Mouse (Mus musculus): ENCODE measurements around the gene Arr3. TPM values are rescaled to one million over a fixed set of nuclear protein-coding genes. Genes with fewer than 3 reads are reported as not detected.

Arr3 gene
- polyA plus RNA-seq, 1 experiment from 2014 or later = 0.44 TPM

- WGBS = 22% methylated on average over 62 of the region's 62 CpGs
- peak within 1 kb of the TSS; percentile 49 for H3K4me3 ChIP-seq
These were observed 20.8 kb downstream of the Arr3 start, which contains the start of gene Pdzd11 for GRCm38 (mm10) chrX:100625802-100626793. Gene Pdzd11 (minus strand): TSS chrX:100626568.

GRCm38 (mm10) chrX:100629076-100629475 lies 23.8 kb downstream of the Arr3 start:
- 93% methylated on average over 2 of the region's 2 CpGs for WGBS
- no peak overlapping the region for H3K4me3 ChIP-seq
- no peak overlapping the region for H3K9ac ChIP-seq
- no peak for ATAC-seq (ENCODE audit: low FRiP score)
- no peaks in the 10 kb centered on the region for H3K27me3 ChIP-seq
- H3K4me2 ChIP-seq (replicated peaks) = no peak overlapping the region
- H3K9me3 ChIP-seq (replicated peaks) = no peaks in the 10 kb centered on the region
- no peak overlapping the region for H3K27ac ChIP-seq
- H3K36me3 ChIP-seq = no peaks in the 10 kb centered on the region
- no peaks in the 10 kb centered on the region for H3K4me1 ChIP-seq

More at GRCm38 (mm10) chrX:100625802-100626793, 20.8 kb downstream of the Arr3 start, which contains the start of gene Pdzd11:
- Histone ChIP-seq H3K27ac (no peak within 1 kb of the TSS), H3K9me3 (replicated peaks) (no peaks in the 10 kb centered on the region), H3K27me3 (no peaks in the 10 kb centered on the region), H3K4me1 (no peaks in the 10 kb centered on the region), H3K9ac (peak within 1 kb of the TSS; percentile 62), H3K36me3 (peaks cover 3% of the 10 kb centered on the region; the same call in 1 of the 2 replicates), H3K4me2 (replicated peaks) (peak within 1 kb of the TSS; percentile 66)
- ATAC-seq (ENCODE audit: low FRiP score) = peak; percentile 100

GRCm38 (mm10) chrX:100638477-100638876 lies 33.2 kb downstream of the Arr3 start:
- no peak overlapping the region for H3K9ac ChIP-seq
- H3K4me2 ChIP-seq (replicated peaks) = no peak overlapping the region
- no peaks in the 10 kb centered on the region for H3K4me1 ChIP-seq
- WGBS = 95% methylated on average over 8 of the region's 8 CpGs
- no peaks in the 10 kb centered on the region for H3K27me3 ChIP-seq
- no peak overlapping the region for H3K4me3 ChIP-seq
- H3K27ac ChIP-seq = no peak overlapping the region
- H3K9me3 ChIP-seq (replicated peaks) = no peaks in the 10 kb centered on the region
- no peak for ATAC-seq (ENCODE audit: low FRiP score)
- 0 out of 2 replicates have a peak, but pooled peaks cover 5% of the 10 kb centered on the region for H3K36me3 ChIP-seq

GRCm38 (mm10) chrX:100652848-100653247 lies 47.6 kb downstream of the Arr3 start:
- ATAC-seq (ENCODE audit: low FRiP score) = no peak
- Histone ChIP-seq H3K9me3 (replicated peaks) (no peaks in the 10 kb centered on the region), H3K9ac (no peak overlapping the region), H3K4me2 (replicated peaks) (no peak overlapping the region), H3K27me3 (no peaks in the 10 kb centered on the region), H3K36me3 (no peaks in the 10 kb centered on the region), H3K27ac (no peak overlapping the region), H3K4me3 (no peak overlapping the region), H3K4me1 (no peaks in the 10 kb centered on the region)

- H3K4me1 ChIP-seq = no peaks in the 10 kb centered on the region
- WGBS = 92% methylated on average over 2 of the region's 2 CpGs
These were observed 59.5 kb downstream of the Arr3 start for GRCm38 (mm10) chrX:100664825-100665224.

More at GRCm38 (mm10) chrX:100664825-100665224, 59.5 kb downstream of the Arr3 start:
- H3K9me3 ChIP-seq (replicated peaks) = no peaks in the 10 kb centered on the region
- no peak for ATAC-seq (ENCODE audit: low FRiP score)
- no peak overlapping the region for H3K4me3 ChIP-seq
- H3K36me3 ChIP-seq = no peaks in the 10 kb centered on the region
- no peak overlapping the region for H3K27ac ChIP-seq
- H3K4me2 ChIP-seq (replicated peaks) = no peak overlapping the region
- H3K9ac ChIP-seq = no peak overlapping the region
- H3K27me3 ChIP-seq = no peaks in the 10 kb centered on the region; the same call in 1 of the 2 replicates

Other genes starting within 250 kb of the Arr3 start
- not detected in 2 replicates for gene Otud6a, start 176.5 kb upstream of the Arr3 start, polyA plus RNA-seq (2016; fragmentation: Nextera tagmentation; extraction: Ambion mirVana)
- 0.29 and 0.72 TPM in 2 replicates for gene Awat2, start 162.8 kb upstream of the Arr3 start, polyA plus RNA-seq (2016; fragmentation: Nextera tagmentation; extraction: Ambion mirVana)
- 30.8 and 31.2 TPM in 2 replicates for gene Igbp1, start 111.2 kb upstream of the Arr3 start, polyA plus RNA-seq (2016; fragmentation: Nextera tagmentation; extraction: Ambion mirVana)
- not detected in 2 replicates for gene Dgat2l6, start 80.7 kb upstream of the Arr3 start, polyA plus RNA-seq (2016; fragmentation: Nextera tagmentation; extraction: Ambion mirVana)
- not detected in 2 replicates for gene Awat1, start 33.2 kb upstream of the Arr3 start, polyA plus RNA-seq (2016; fragmentation: Nextera tagmentation; extraction: Ambion mirVana)
- gene P2ry4, start 10.6 kb upstream of the Arr3 start, polyA plus RNA-seq (2016; fragmentation: Nextera tagmentation; extraction: Ambion mirVana) = not detected in 2 replicates
- gene Kif4, start 20.2 kb downstream of the Arr3 start, polyA plus RNA-seq (2016; fragmentation: Nextera tagmentation; extraction: Ambion mirVana) = 22.9 and 27.0 TPM in 2 replicates
- 119 and 120 TPM in 2 replicates for gene Pdzd11, start 21.1 kb downstream of the Arr3 start, polyA plus RNA-seq (2016; fragmentation: Nextera tagmentation; extraction: Ambion mirVana)
- gene Gdpd2, start 124.4 kb downstream of the Arr3 start, polyA plus RNA-seq (2016; fragmentation: Nextera tagmentation; extraction: Ambion mirVana) = 16.4 and 22.2 TPM in 2 replicates
- gene Dlg3, start 162.2 kb downstream of the Arr3 start, polyA plus RNA-seq (2016; fragmentation: Nextera tagmentation; extraction: Ambion mirVana) = 14.8 and 16.4 TPM in 2 replicates

All from hindbrain, embryonic 12.5 days (tissue).